Mouse (Mus musculus) CH12.LX (cell line): ENCODE data around the gene Zfyve28. TPM values are rescaled to one million over a fixed set of nuclear protein-coding genes. Genes with fewer than 3 reads are reported as not detected.

ENCODE experiments used
- DNase-seq: peaks from one replicate; pipeline ENCODE4 v3.0.0-alpha.2; 2013; ENCODE audit errors: extremely low read depth
- H3K27ac ChIP-seq: 2 replicates; pipeline ENCODE4 v1.5.1; 2012; ENCODE audit warnings: low read depth, mild to moderate bottlenecking, control low read depth, moderate library complexity; ENCODE audit not compliant: insufficient read depth
- H3K27me3 ChIP-seq: replicated peaks from 2 replicates; pipeline ENCODE3; 2012; ENCODE audit warnings: inconsistent platforms
- H3K36me3 ChIP-seq, 2 experiments: replicated peaks in 1 of 2; 2 replicates each; pipeline versions ENCODE3 to v1.6.1; 2012; ENCODE audit warnings: inconsistent platforms in 1 of 2, low read length in 1 of 2, mild to moderate bottlenecking in 1 of 2, mixed read lengths in 1 of 2, moderate library complexity in 1 of 2; ENCODE audit not compliant: control insufficient read depth in 1 of 2, insufficient read depth in 1 of 2
- H3K4me1 ChIP-seq, 2 experiments: 2 replicates each; pipeline ENCODE4 v1.6.1; 2012; ENCODE audit warnings: inconsistent platforms in 1 of 2, moderate library complexity in 1 of 2; ENCODE audit not compliant: insufficient read depth in 2 of 2, control insufficient read depth in 1 of 2
- H3K4me2 ChIP-seq: 2 replicates; pipeline ENCODE4 v1.6.1; 2012; ENCODE audit warnings: low read depth, mild to moderate bottlenecking, control low read depth; ENCODE audit not compliant: poor library complexity, insufficient read depth, severe bottlenecking
- H3K4me3 ChIP-seq, 3 experiments: fragments of 150-350 bp in 1 of 3; sonication (generic) in 1 of 3; replicated peaks in 1 of 3; 2 replicates each; pipeline versions ENCODE3 to v1.5.1; 2011 to 2012; ENCODE audit warnings: low read depth in 2 of 3, low read length in 2 of 3, mild to moderate bottlenecking in 2 of 3, moderate library complexity in 2 of 3, control low read depth in 1 of 3, improper control_type of control experiment in 1 of 3, inconsistent platforms in 1 of 3, mixed read lengths in 1 of 3; ENCODE audit not compliant: poor library complexity in 1 of 3
- H3K79me2 ChIP-seq: replicated peaks from 2 replicates; pipeline ENCODE4 v1.6.1; 2012; ENCODE audit warnings: mild to moderate bottlenecking, moderate library complexity; ENCODE audit not compliant: control insufficient read depth, poor library complexity, insufficient read depth, severe bottlenecking; ENCODE audit errors: extremely low read depth
- H3K9ac ChIP-seq: 2 replicates; pipeline ENCODE4 v1.6.1; 2012; ENCODE audit warnings: low read depth, mild to moderate bottlenecking, control low read depth, moderate library complexity; ENCODE audit not compliant: insufficient read depth
- H3K9me3 ChIP-seq: replicated peaks from 2 replicates; pipeline ENCODE3; 2012; ENCODE audit warnings: low read length, inconsistent platforms, mixed read lengths
- CTCF ChIP-seq, 2 experiments: IDR thresholded peaks in 1 of 2; conservative IDR thresholded peaks in 1 of 2; 2 replicates each; pipeline ENCODE4 v1.5.1; 2011 to 2012; ENCODE audit warnings: low read depth in 2 of 2, low read length in 2 of 2, improper control_type of control experiment in 1 of 2, inconsistent platforms in 1 of 2, mild to moderate bottlenecking in 1 of 2, moderate library complexity in 1 of 2
- ELF1 ChIP-seq: IDR thresholded peaks from 2 replicates; pipeline ENCODE4 v1.6.1; 2014; ENCODE audit warnings: low read depth, mild to moderate bottlenecking, inconsistent platforms, low read length, improper control_type of control experiment
- HCFC1 ChIP-seq: IDR thresholded peaks from 2 replicates; pipeline ENCODE4 v1.6.1; 2012; ENCODE audit warnings: low read depth, mild to moderate bottlenecking, inconsistent platforms, low read length, improper control_type of control experiment
- MAFK ChIP-seq: IDR thresholded peaks from 2 replicates; pipeline ENCODE4 v1.6.1; 2011; ENCODE audit warnings: low read length, improper control_type of control experiment; ENCODE audit not compliant: insufficient replicate concordance
- MAX ChIP-seq: IDR thresholded peaks from 2 replicates; pipeline ENCODE4 v1.6.1; 2011; ENCODE audit warnings: low read length, improper control_type of control experiment
- MEF2A ChIP-seq: IDR thresholded peaks from 2 replicates; pipeline ENCODE4 v1.6.1; 2014; ENCODE audit warnings: low read depth, mild to moderate bottlenecking, inconsistent platforms, low read length, improper control_type of control experiment, borderline replicate concordance
- MYC ChIP-seq: IDR thresholded peaks from 2 replicates; pipeline ENCODE4 v1.6.1; 2011; ENCODE audit warnings: low read depth, mild to moderate bottlenecking, improper control_type of control experiment, low read length
- POLR2A ChIP-seq: IDR thresholded peaks from 2 replicates; pipeline ENCODE4 v1.6.1; 2011; ENCODE audit warnings: low read depth, mild to moderate bottlenecking, improper control_type of control experiment, low read length
- RAD21 ChIP-seq: IDR thresholded peaks from 2 replicates; pipeline ENCODE4 v1.6.1; 2011; ENCODE audit warnings: low read depth, mild to moderate bottlenecking, low read length, improper control_type of control experiment, moderate library complexity
- SMC3 ChIP-seq: IDR thresholded peaks from 2 replicates; pipeline ENCODE4 v1.6.1; 2011; ENCODE audit warnings: low read depth, low read length, improper control_type of control experiment
- TBP ChIP-seq: conservative IDR thresholded peaks from 2 replicates; pipeline ENCODE4 v1.6.1; 2011; ENCODE audit warnings: low read depth, low read length, improper control_type of control experiment
- TCF12 ChIP-seq: IDR thresholded peaks from 2 replicates; pipeline ENCODE4 v1.6.1; 2014; ENCODE audit warnings: low read depth, mild to moderate bottlenecking, inconsistent platforms, low read length, improper control_type of control experiment
- USF2 ChIP-seq: conservative IDR thresholded peaks from 2 replicates; pipeline ENCODE4 v1.6.1; 2011; ENCODE audit warnings: low read depth, low read length, improper control_type of control experiment
- ZC3H11A ChIP-seq: IDR thresholded peaks from 2 replicates; pipeline ENCODE4 v1.6.1; 2012; ENCODE audit warnings: low read depth, mild to moderate bottlenecking, inconsistent platforms, low read length, improper control_type of control experiment
- ZMIZ1 ChIP-seq: IDR thresholded peaks from 2 replicates; pipeline ENCODE4 v1.6.1; 2012; ENCODE audit warnings: low read depth, mild to moderate bottlenecking, inconsistent platforms, low read length, improper control_type of control experiment
- dilution Hi-C: fragments of 300-500 bp; cut with MboI; formaldehyde crosslinking; loops from 2 replicates; pipeline ENCODE4 v1.14.3; 2020; ENCODE audit warnings: low sequenced_read_pairs; ENCODE audit not compliant: extremely low pct_unique_long_range_greater_than_20kb, extremely low pct_ligation_motif_present
- in situ Hi-C: fragments of 300-500 bp; cut with MboI; formaldehyde crosslinking; loops from 3 replicates; pipeline ENCODE4 v1.14.3; 2019; ENCODE audit warnings: low sequenced_read_pairs, low pct_ligation_motif_present, low pct_unique_long_range_greater_than_20kb, mixed read lengths
- polyA plus RNA-seq: library from polyadenylated mRNA; unstranded; fragments of >175 nt; gene quantifications from 2 replicates; pipeline ENCODE4 v1.2.1, GENCODE M21; 2012; ENCODE audit warnings: low read depth; ENCODE audit not compliant: insufficient read length
- total RNA-seq, 2 experiments: library from RNA; depleted of rRNA; stranded (reverse); fragments of 300-350 nt in 1 of 2; fragments of >200 nt in 1 of 2; gene quantifications; 2 replicates each; pipeline ENCODE4 v1.2.3; 2012 to 2014

Zfyve28 gene
- total and polyA plus RNA-seq, 3 experiments: 1.7 to 2.8 (median 2.0) TPM

DNA sequence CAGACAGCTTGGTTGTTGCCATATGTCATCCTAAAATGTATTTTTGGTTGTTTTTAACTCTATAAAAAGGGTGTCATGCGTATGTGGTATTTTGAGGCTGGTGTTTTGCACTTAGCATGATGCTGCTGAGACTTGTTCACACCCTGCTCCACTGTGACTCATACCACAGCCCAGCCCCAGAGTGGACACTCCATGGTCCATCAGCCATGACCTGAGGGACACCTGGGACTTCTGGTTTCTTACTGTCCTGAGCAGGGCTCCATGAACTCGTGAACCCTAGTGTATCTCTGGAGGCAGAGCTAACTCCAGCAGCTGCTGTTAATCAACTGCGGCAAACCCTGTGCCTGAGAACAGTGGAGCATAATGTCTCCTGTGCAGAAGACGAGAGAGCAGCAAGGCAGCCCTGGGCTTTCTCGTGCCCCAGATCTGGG lies 15.0 kb downstream of the Zfyve28 start:
- Histone ChIP-seq H3K9me3 (no peaks in the 10 kb centered on the region), H3K4me2 (0 out of 2 replicates have a peak overlapping the region, but pooled peaks have one; percentile 23), H3K36me3 (no peaks in the 10 kb centered on the region), H3K27ac (no peak overlapping the region), H3K27me3 (no peaks in the 10 kb centered on the region), H3K4me1 (peaks cover 15 to 36% of the 10 kb centered on the region in 2 experiments), H3K4me3 (no peak overlapping the region), H3K79me2 (no peaks in the 10 kb centered on the region), H3K9ac (no peak overlapping the region)
- TF ChIP-seq ZMIZ1 (no peak), TCF12 (no peak), MEF2A (peak; percentile 16; the same call in 1 of the 2 replicates), ELF1 (no peak), MAFK (no peak), USF2 (no peak), HCFC1 (no peak)
- in situ Hi-C loops (no loop called here), dilution Hi-C loops (no loop called here)
- no peak for DNase-seq

DNA sequence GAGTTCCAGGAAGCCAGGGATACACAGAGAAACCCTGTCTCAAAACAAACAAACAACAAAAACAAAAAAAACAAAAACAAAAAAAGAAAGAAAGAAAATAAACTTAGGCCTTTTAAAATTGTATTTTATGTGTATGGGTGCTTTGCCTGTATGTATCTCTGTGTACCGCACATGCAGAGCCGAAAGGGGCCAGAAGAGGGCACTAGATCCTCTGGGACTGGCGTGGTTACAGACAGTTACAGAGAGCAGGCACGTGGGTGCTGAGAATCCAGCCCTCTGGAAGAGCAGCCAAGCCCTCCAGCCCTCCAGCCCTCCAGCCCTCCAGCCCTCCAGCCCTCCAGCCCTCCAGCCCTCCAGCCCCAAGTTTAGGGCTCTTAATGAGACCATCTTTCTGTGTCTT lies 16.5 kb downstream of the Zfyve28 start:
- dilution Hi-C loops (no loop called here), in situ Hi-C loops (no loop called here)
- peak; percentile 45 for DNase-seq
- Histone ChIP-seq H3K4me2 (no peak overlapping the region), H3K4me3 (no peak overlapping the region), H3K9me3 (no peaks in the 10 kb centered on the region), H3K79me2 (no peaks in the 10 kb centered on the region), H3K36me3 (no peaks in the 10 kb centered on the region), H3K27me3 (no peaks in the 10 kb centered on the region), H3K9ac (no peak overlapping the region), H3K4me1 (peaks cover 15 to 26% of the 10 kb centered on the region in 2 experiments), H3K27ac (no peak overlapping the region)
- TF ChIP-seq SMC3: peak; percentile 40
- TF ChIP-seq MAX: 0 out of 2 replicates have a peak, but pooled peaks have one; percentile 28
- TF ChIP-seq TBP: no peak
- peak; percentile 40 to 66; a peak in 3 of 4 replicates for TF ChIP-seq CTCF (conservative IDR thresholded peaks at IDR 0.05 in 1 of 2, IDR thresholded peaks at IDR 0.05 in 1 of 2; ENCODE audit: low read depth in 2 of 2, low read length in 2 of 2)
- peak; percentile 60 for TF ChIP-seq RAD21
- TF ChIP-seq MYC: peak; percentile 65; the same call in 1 of the 2 replicates

DNA sequence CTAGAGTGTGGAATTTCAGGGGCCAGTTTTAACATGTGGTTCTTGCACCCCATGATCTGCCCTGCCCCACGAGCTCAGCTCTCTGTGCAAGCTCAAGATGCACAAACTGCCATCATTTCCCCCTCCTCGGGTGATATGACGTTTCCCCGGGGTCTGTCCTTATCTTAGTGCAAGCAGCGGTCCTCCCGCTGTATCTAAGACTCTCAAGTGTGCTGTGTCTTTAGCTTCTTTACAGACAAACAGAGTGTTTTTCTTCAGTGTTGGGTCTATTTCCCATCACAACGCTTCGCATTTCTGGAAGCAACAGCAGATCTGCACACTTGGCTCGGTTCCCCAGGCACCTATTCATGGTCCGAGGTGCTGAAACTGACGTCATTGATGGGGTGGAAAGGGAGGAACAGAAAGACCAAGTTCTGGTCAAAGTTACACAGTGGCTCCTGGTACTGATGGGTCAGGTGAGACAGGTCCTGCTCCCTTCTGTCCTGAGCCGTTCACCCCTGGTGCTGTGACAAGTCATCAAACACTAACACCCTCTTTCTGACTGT lies 18.3 kb downstream of the Zfyve28 start:
- Histone ChIP-seq H3K36me3 (no peaks in the 10 kb centered on the region), H3K9me3 (no peaks in the 10 kb centered on the region), H3K4me2 (no peak overlapping the region), H3K4me3 (no peak overlapping the region), H3K27ac (no peak overlapping the region), H3K27me3 (no peaks in the 10 kb centered on the region), H3K9ac (no peak overlapping the region), H3K4me1 (peaks cover 17 to 32% of the 10 kb centered on the region in 2 experiments), H3K79me2 (no peaks in the 10 kb centered on the region)
- dilution Hi-C loops: no loop called here
- no peak for TF ChIP-seq POLR2A
- TF ChIP-seq ZC3H11A: no peak
- TF ChIP-seq RAD21: no peak
- in situ Hi-C loops: no loop called here
- no peak for DNase-seq
